In genomic region chr7:47024454-47024853, GRCm38 (mm10) we compare ENCODE assay signal across 29 mouse cellular contexts. TPM values are rescaled to one million over a fixed set of nuclear protein-coding genes. Genes with fewer than 3 reads are reported as not detected.
DNase-seq lines count a peak whose midpoint lies in the region; ATAC-seq and TF ChIP-seq lines count a peak whose summit lies in the region.
"Had no signal": no experiment of that assay in that cellular context is flagged by ENCODE, and none has a peak within 500 bp of the region (broad histone marks: within the 10 kb centered on the region; RNA-seq: fewer than 3 reads in every experiment).

No protein-coding gene starts in this region.

- 0 out of 2 replicates have a peak, but pooled peaks have one; percentile 2 for ATAC-seq in kidney, postnatal 0 days (replicated peaks; ENCODE audit: low FRiP score, low read depth)
- ATAC-seq in intestine, embryonic 14.5 days (replicated peaks; ENCODE audit: low FRiP score, low TSS enrichment, low read depth) = 0 out of 2 replicates have a peak, but pooled peaks have one; percentile 37
- peak; percentile 88 for ATAC-seq in intestine, embryonic 15.5 days
- ATAC-seq in intestine, postnatal 0 days = peak; percentile 67
- no peak for ATAC-seq in monocyte, adult 5-6 weeks (replicated peaks; ENCODE audit: insufficient number of reproducible peaks, low FRiP score, low TSS enrichment, poor library complexity, severe bottlenecking)
- ATAC-seq in CD4-positive, CD25-positive, alpha-beta regulatory T cell, adult 4 months = no peak
- ATAC-seq: activated CD4-positive, CD25-positive, alpha-beta regulatory T cell, adult 4 months; forebrain, embryonic 15.5 days; Patski had no signal

- no peak overlapping the region for H3K27ac ChIP-seq in kidney, postnatal 0 days
- H3K27ac ChIP-seq in intestine, embryonic 14.5 days (ENCODE audit: low read depth) = no peak overlapping the region
- no peak overlapping the region for H3K27ac ChIP-seq in intestine, embryonic 15.5 days
- H3K27ac ChIP-seq in intestine, postnatal 0 days (ENCODE audit: low read depth, low read length) = no peak overlapping the region
- H3K27ac ChIP-seq: embryonic facial prominence, embryonic 10.5 days; embryonic facial prominence, embryonic 12.5 days; forebrain, embryonic 13.5 days; forebrain, embryonic 15.5 days had no signal

- H3K4me2 ChIP-seq in kidney, postnatal 0 days (ENCODE audit: low read length) = no peak overlapping the region
- H3K4me2 ChIP-seq in intestine, embryonic 14.5 days (ENCODE audit: low read length) = no peak overlapping the region
- 0 out of 2 replicates have a peak overlapping the region, but pooled peaks have one; percentile 3 for H3K4me2 ChIP-seq in intestine, embryonic 15.5 days (replicated peaks)
- no peak overlapping the region for H3K4me2 ChIP-seq in intestine, postnatal 0 days (replicated peaks; ENCODE audit: low read depth)
- H3K4me2 ChIP-seq: embryonic facial prominence, embryonic 12.5 days; forebrain, embryonic 13.5 days; forebrain, embryonic 15.5 days had no signal

- no peak for TF ChIP-seq CTCF in kidney, postnatal 0 days (IDR thresholded peaks at IDR 0.05; ENCODE audit: low read depth)
- TF ChIP-seq CTCF in intestine, postnatal 0 days (IDR thresholded peaks at IDR 0.05; ENCODE audit: low read depth) = no peak

- H3K27me3 ChIP-seq in kidney, postnatal 0 days (ENCODE audit: insufficient read depth, low read length) = no peaks in the 10 kb centered on the region
- H3K27me3 ChIP-seq in intestine, embryonic 14.5 days (replicated peaks; ENCODE audit: control insufficient read depth, insufficient read depth, low read length) = no peaks in the 10 kb centered on the region
- H3K27me3 ChIP-seq in intestine, embryonic 15.5 days (replicated peaks) = no peaks in the 10 kb centered on the region
- no peaks in the 10 kb centered on the region for H3K27me3 ChIP-seq in intestine, postnatal 0 days (replicated peaks; ENCODE audit: control insufficient read depth, insufficient read depth, low read length)
- H3K27me3 ChIP-seq: CH12.LX; embryonic facial prominence, embryonic 12.5 days; forebrain, embryonic 15.5 days; Patski had no signal

- 89% methylated on average over 7 of the region's 7 CpGs for WGBS in kidney, postnatal 0 days
- WGBS in intestine, embryonic 14.5 days = 79% methylated on average over 7 of the region's 7 CpGs
- 72% methylated on average over 7 of the region's 7 CpGs for WGBS in intestine, embryonic 15.5 days
- WGBS in intestine, postnatal 0 days = 54% methylated on average over 7 of the region's 7 CpGs

- 0 out of 2 replicates have a peak, but pooled peaks cover 3% of the 10 kb centered on the region for H3K4me1 ChIP-seq in kidney, postnatal 0 days (replicated peaks; ENCODE audit: insufficient read depth, low read length)
- no peaks in the 10 kb centered on the region for H3K4me1 ChIP-seq in intestine, embryonic 14.5 days (replicated peaks; ENCODE audit: control insufficient read depth, insufficient read depth, low read length)
- 0 out of 2 replicates have a peak, but pooled peaks cover 4% of the 10 kb centered on the region for H3K4me1 ChIP-seq in intestine, embryonic 15.5 days (replicated peaks)
- H3K4me1 ChIP-seq in intestine, postnatal 0 days (replicated peaks; ENCODE audit: control insufficient read depth, insufficient read depth, low read length) = no peaks in the 10 kb centered on the region
- H3K4me1 ChIP-seq: embryonic facial prominence, embryonic 12.5 days had no signal

- H3K36me3 ChIP-seq in kidney, postnatal 0 days (ENCODE audit: insufficient read depth, low read length) = no peaks in the 10 kb centered on the region
- H3K36me3 ChIP-seq in intestine, embryonic 14.5 days (ENCODE audit: control insufficient read depth, insufficient read depth, low read length) = no peaks in the 10 kb centered on the region
- H3K36me3 ChIP-seq in intestine, embryonic 15.5 days = no peaks in the 10 kb centered on the region
- no peaks in the 10 kb centered on the region for H3K36me3 ChIP-seq in intestine, postnatal 0 days (ENCODE audit: control insufficient read depth, insufficient read depth)
- H3K36me3 ChIP-seq: embryonic facial prominence, embryonic 10.5 days; embryonic facial prominence, embryonic 12.5 days; forebrain, embryonic 15.5 days; G1E had no signal

- H3K9ac ChIP-seq in kidney, postnatal 0 days (ENCODE audit: low read depth, low read length) = no peak overlapping the region
- H3K9ac ChIP-seq in intestine, embryonic 14.5 days (ENCODE audit: low read length) = no peak overlapping the region
- H3K9ac ChIP-seq in intestine, embryonic 15.5 days = no peak overlapping the region
- no peak overlapping the region for H3K9ac ChIP-seq in intestine, postnatal 0 days (ENCODE audit: low read depth, low read length)
- H3K9ac ChIP-seq: embryonic facial prominence, embryonic 12.5 days; forebrain, embryonic 13.5 days; forebrain, embryonic 15.5 days had no signal

- DNase-seq in kidney, postnatal 0 days (ENCODE audit: low spot score) = no peak
- DNase-seq in kidney, adult 11 months = no peak
- no peak for DNase-seq in intestine, embryonic 14.5 days (ENCODE audit: low spot score)
- no peak for DNase-seq in layer of hippocampus, adult 11-12 months (ENCODE audit: low spot score)
- DNase-seq: adrenal gland, adult 8-10 months; adrenal gland, postnatal 14 days; adrenal gland, postnatal 36 days; cerebellum, adult 11-12 months; cerebellum, adult 2 months; cerebellum, adult 9-10 months; cerebellum, postnatal 10 days; cerebellum, postnatal 25 days had no signal

- H3K9me3 ChIP-seq in kidney, postnatal 0 days (replicated peaks; ENCODE audit: low read length) = no peaks in the 10 kb centered on the region
- no peaks in the 10 kb centered on the region for H3K9me3 ChIP-seq in intestine, embryonic 14.5 days (ENCODE audit: control insufficient read depth, low read length)
- no peaks in the 10 kb centered on the region for H3K9me3 ChIP-seq in intestine, embryonic 15.5 days
- H3K9me3 ChIP-seq in intestine, postnatal 0 days (ENCODE audit: control insufficient read depth) = no peaks in the 10 kb centered on the region
- H3K9me3 ChIP-seq: embryonic facial prominence, embryonic 10.5 days; embryonic facial prominence, embryonic 12.5 days; forebrain, embryonic 13.5 days; forebrain, embryonic 15.5 days; G1E had no signal

- no peak overlapping the region for H3K4me3 ChIP-seq in kidney, postnatal 0 days (replicated peaks; ENCODE audit: low read depth, low read length)
- no peak overlapping the region for H3K4me3 ChIP-seq in intestine, embryonic 14.5 days (ENCODE audit: low read depth, low read length)
- no peak overlapping the region for H3K4me3 ChIP-seq in intestine, embryonic 15.5 days (replicated peaks)
- H3K4me3 ChIP-seq in intestine, postnatal 0 days (ENCODE audit: low read depth, low read length) = no peak overlapping the region
- H3K4me3 ChIP-seq: embryonic facial prominence, embryonic 10.5 days; embryonic facial prominence, embryonic 12.5 days; forebrain, embryonic 13.5 days; forebrain, embryonic 15.5 days had no signal

RNA-seq across cellular contexts. Expression of gene Spty2d1, which starts 16.2 kb away (rescaled TPM):
- polyA plus RNA-seq in kidney, postnatal 0 days (2015; fragmentation: Nextera tagmentation; extraction: Ambion mirVana) = 13.7 and 15.9 TPM in 2 replicates
- polyA plus RNA-seq in intestine, embryonic 14.5 days (2014; fragmentation: Nextera tagmentation; extraction: Ambion mirVana) = 17.6 and 18.0 TPM in 2 replicates
- polyA plus RNA-seq in intestine, embryonic 15.5 days (2015; fragmentation: Nextera tagmentation; extraction: Ambion mirVana) = 16.5 and 17.2 TPM in 2 replicates
- 8.0 and 10.3 TPM in 2 replicates for polyA plus RNA-seq in intestine, postnatal 0 days (2015; fragmentation: Nextera tagmentation; extraction: Ambion mirVana)
- total RNA-seq in monocyte, adult 5-6 weeks (2017) = 84.5 to 99.8 TPM (median 97.7 TPM) in 3 replicates
- 10 to 100 TPM; 29.0 to 60.4 TPM for polyA plus RNA-seq in CD4-positive, CD25-positive, alpha-beta regulatory T cell, adult 4 months (2017; shearing (Covaris generic))

RNA-seq across cellular contexts. Expression of gene Tmem86a, which starts 25.9 kb away (rescaled TPM):
- polyA plus RNA-seq in kidney, postnatal 0 days (2015; fragmentation: Nextera tagmentation; extraction: Ambion mirVana) = 42.1 and 43.6 TPM in 2 replicates
- 30.6 and 31.4 TPM in 2 replicates for polyA plus RNA-seq in intestine, embryonic 14.5 days (2014; fragmentation: Nextera tagmentation; extraction: Ambion mirVana)
- 48.8 and 50.4 TPM in 2 replicates for polyA plus RNA-seq in intestine, embryonic 15.5 days (2015; fragmentation: Nextera tagmentation; extraction: Ambion mirVana)
- 43.8 and 48.0 TPM in 2 replicates for polyA plus RNA-seq in intestine, postnatal 0 days (2015; fragmentation: Nextera tagmentation; extraction: Ambion mirVana)
- 3.2 to 7.5 TPM (median 4.8 TPM) in 3 replicates for total RNA-seq in monocyte, adult 5-6 weeks (2017)
- polyA plus RNA-seq in CD4-positive, CD25-positive, alpha-beta regulatory T cell, adult 4 months (2017; shearing (Covaris generic)) = 1 to 10 TPM; 4.5 to 6.0 TPM

RNA-seq across cellular contexts. Expression of gene Gm9999, which starts 41.1 kb away (rescaled TPM):
- not detected in 2 replicates for polyA plus RNA-seq in kidney, postnatal 0 days (2015; fragmentation: Nextera tagmentation; extraction: Ambion mirVana)
- polyA plus RNA-seq in intestine, embryonic 14.5 days (2014; fragmentation: Nextera tagmentation; extraction: Ambion mirVana) = not detected in 2 replicates
- not detected in 2 replicates for polyA plus RNA-seq in intestine, embryonic 15.5 days (2015; fragmentation: Nextera tagmentation; extraction: Ambion mirVana)
- polyA plus RNA-seq in intestine, postnatal 0 days (2015; fragmentation: Nextera tagmentation; extraction: Ambion mirVana) = not detected in 2 replicates
- not detected in 3 replicates for total RNA-seq in monocyte, adult 5-6 weeks (2017)
- polyA plus RNA-seq in CD4-positive, CD25-positive, alpha-beta regulatory T cell, adult 4 months (2017; shearing (Covaris generic)) = not detected
- total RNA-seq: adrenal gland, adult 18-20 months; adrenal gland, adult 8-10 months; adrenal gland, postnatal 14 days; adrenal gland, postnatal 36 days; CH12.LX had no signal
- polyA plus RNA-seq: activated CD4-positive, CD25-positive, alpha-beta regulatory T cell, adult 4 months; C2C12; cerebellum, adult 2 months; cortical plate, adult 2 months; embryonic facial prominence, embryonic 10.5 days; embryonic facial prominence, embryonic 12.5 days; embryonic facial prominence, embryonic 14.5 days; forebrain, embryonic 11.5 days; forebrain, embryonic 13.5 days; forebrain, embryonic 15.5 days; G1E; Patski had no signal

Comparison
In these comparisons a context has a peak if more than half of its experiments do, and no peak if none do; other contexts are left out.
1. ATAC-seq: peak in kidney, postnatal 0 days (single experiment), intestine, embryonic 14.5 days (single experiment), intestine, embryonic 15.5 days (single experiment) and intestine, postnatal 0 days (single experiment); none in monocyte, adult 5-6 weeks (single experiment) and CD4-positive, CD25-positive, alpha-beta regulatory T cell, adult 4 months (single experiment).